Mouse (Mus musculus) liver, postnatal 0 days (tissue): Measurements from ENCODE around the gene Car11.

ENCODE experiments used
- CTCF ChIP-seq: sonication (generic); IDR thresholded peaks from 2 replicates; pipeline ENCODE4 v1.5.1; 2016; ENCODE audit warnings: antibody characterized with exemption, low read depth
- EP300 ChIP-seq: IDR thresholded peaks from 2 replicates; pipeline ENCODE4 v1.6.1; 2016; ENCODE audit warnings: antibody characterized with exemption, low read depth, mild to moderate bottlenecking

DNA sequence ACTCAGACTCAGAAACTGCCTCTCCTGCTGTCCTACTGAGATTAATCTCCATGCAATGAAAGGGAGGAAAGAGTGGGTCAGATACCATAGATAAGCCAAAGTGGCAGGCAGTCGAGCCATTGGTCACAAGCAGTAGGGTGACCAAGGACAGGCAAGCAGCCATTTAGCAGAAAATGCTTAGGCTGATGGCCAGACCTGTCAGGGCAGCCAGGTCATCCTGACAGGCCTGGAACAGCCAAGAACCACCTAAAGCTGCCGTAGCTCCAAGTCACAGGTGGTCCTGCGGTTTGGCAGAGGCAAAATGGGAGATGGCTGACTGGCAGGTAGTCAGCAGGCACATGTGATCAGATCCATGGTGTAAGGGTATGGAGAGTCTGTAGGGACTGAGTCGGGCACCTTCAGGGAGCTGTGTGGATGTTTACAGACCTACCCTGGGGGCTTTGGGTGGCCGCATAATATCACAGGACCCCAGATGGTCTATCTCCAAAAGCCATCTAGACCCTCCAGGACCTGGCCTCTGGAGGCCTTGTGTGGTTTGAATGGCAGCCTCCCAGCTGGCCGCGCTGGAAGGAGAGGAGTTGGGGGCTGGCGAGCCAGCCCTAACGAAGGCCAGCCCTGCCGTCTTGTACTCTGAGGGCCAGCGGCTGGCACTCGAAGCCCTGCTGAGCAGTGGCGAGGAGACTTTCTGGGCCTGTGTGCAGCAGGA lies 22.2 kb downstream of the Car11 start:
- TF ChIP-seq CTCF (no peak), EP300 (no peak)
